Mouse (Mus musculus): ENCODE measurements at regions not wholly inside any gene's neighbourhood (a gene's known extent, or its start where the extent isn't known, plus 50 kb on each side); places are given as distances from the start of the nearest gene placed in this dataset.

DNA sequence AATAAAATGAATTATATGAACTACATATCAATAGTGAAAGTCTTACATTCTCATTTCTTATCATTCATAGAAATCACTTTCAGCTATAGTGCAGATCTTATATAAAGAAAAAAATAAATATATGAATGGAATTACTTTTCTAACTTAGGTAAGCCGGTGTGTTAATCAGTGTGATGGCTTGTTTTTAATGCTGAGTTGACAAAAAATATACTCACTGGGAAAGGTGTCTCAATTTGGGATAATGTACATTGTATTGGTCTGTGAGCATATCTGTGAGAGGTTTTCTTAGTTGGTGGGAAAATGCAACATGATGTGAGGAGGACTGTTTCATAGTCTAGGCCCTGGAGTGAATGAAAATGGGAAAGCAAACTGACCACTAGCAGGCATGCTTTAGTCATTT is 511.3 kb downstream of the Slco6d1 start:
- H3K4me1 ChIP-seq (ENCODE audit: insufficient read depth): no peaks in the 10 kb centered on the region
- 90% methylated on average over 1 of the region's 1 CpGs for WGBS (ENCODE audit: insufficient replicate concordance)
- no peak overlapping the region for H3K9ac ChIP-seq (replicated peaks)
- H3K27ac ChIP-seq (ENCODE audit: low read depth): no peak overlapping the region
- TF ChIP-seq EP300 (IDR thresholded peaks at IDR 0.05; ENCODE audit: low read depth) (no peak), CTCF (IDR thresholded peaks at IDR 0.05; ENCODE audit: low read depth) (no peak)
- no peaks in the 10 kb centered on the region for H3K36me3 ChIP-seq (replicated peaks; ENCODE audit: insufficient read depth, low read length)
- H3K4me3 ChIP-seq (ENCODE audit: low read depth, low read length): no peak overlapping the region
- no peaks in the 10 kb centered on the region for H3K27me3 ChIP-seq (ENCODE audit: insufficient read depth, low read length)
- DNase-seq: no peak
- no peak for ATAC-seq
- no peak overlapping the region for H3K4me2 ChIP-seq (ENCODE audit: low read depth, low read length)
- H3K9me3 ChIP-seq (ENCODE audit: low read length): no peaks in the 10 kb centered on the region

DNA sequence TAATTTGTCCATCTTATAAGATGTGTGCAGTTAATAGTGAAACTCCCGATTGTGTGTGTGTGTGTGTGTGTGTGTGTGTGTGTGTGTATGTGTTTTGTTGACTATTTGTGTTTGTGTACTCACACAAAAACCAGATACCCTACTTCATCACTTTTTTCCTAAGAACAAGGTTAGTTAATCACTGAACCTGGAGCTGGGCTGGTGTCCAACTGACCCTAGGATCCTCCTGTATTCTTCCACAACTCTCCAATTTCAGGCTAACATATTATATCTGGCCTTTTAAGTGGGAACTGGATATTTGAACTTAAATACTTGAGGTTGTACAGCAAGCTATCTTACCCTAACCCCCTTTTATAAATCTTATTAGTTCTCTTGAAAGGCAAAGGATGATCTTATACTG is 556.8 kb downstream of the Slco6d1 start:
- TF ChIP-seq CTCF (IDR thresholded peaks at IDR 0.05; ENCODE audit: low read depth) (no peak), EP300 (IDR thresholded peaks at IDR 0.05; ENCODE audit: low read depth) (no peak)
- DNase-seq (no peak), ATAC-seq (no peak)
- no peaks in the 10 kb centered on the region for H3K36me3 ChIP-seq (replicated peaks; ENCODE audit: insufficient read depth, low read length)
- 86% methylated on average over 1 of the region's 1 CpGs for WGBS (ENCODE audit: insufficient replicate concordance)
- H3K9ac ChIP-seq (replicated peaks): no peak overlapping the region
- no peak overlapping the region for H3K4me2 ChIP-seq (ENCODE audit: low read depth, low read length)
- no peak overlapping the region for H3K4me3 ChIP-seq (ENCODE audit: low read depth, low read length)
- H3K4me1 ChIP-seq (ENCODE audit: insufficient read depth): no peaks in the 10 kb centered on the region
- H3K27me3 ChIP-seq (ENCODE audit: insufficient read depth, low read length): no peaks in the 10 kb centered on the region
- H3K9me3 ChIP-seq (ENCODE audit: low read length): no peaks in the 10 kb centered on the region
- no peak overlapping the region for H3K27ac ChIP-seq (ENCODE audit: low read depth)

Data from liver, postnatal 0 days (tissue).